Mouse (Mus musculus) neural tube, embryonic 10.5 days (tissue): ENCODE measurements at regions not wholly inside any gene's neighbourhood (a gene's known extent, or its start where the extent isn't known, plus 50 kb on each side); places are given as distances from the start of the nearest gene placed in this dataset.
"Not testable (repeated sequence)": the region's sequence is repeated elsewhere in the genome, so short reads cannot be mapped to it uniquely, and the experiment has no call there.

Experiments
- DNase-seq: peaks from one replicate; pipeline ENCODE4 v3.0.0-alpha.2; 2017; ENCODE audit warnings: low spot score; ENCODE audit errors: extremely low spot score

DNA sequence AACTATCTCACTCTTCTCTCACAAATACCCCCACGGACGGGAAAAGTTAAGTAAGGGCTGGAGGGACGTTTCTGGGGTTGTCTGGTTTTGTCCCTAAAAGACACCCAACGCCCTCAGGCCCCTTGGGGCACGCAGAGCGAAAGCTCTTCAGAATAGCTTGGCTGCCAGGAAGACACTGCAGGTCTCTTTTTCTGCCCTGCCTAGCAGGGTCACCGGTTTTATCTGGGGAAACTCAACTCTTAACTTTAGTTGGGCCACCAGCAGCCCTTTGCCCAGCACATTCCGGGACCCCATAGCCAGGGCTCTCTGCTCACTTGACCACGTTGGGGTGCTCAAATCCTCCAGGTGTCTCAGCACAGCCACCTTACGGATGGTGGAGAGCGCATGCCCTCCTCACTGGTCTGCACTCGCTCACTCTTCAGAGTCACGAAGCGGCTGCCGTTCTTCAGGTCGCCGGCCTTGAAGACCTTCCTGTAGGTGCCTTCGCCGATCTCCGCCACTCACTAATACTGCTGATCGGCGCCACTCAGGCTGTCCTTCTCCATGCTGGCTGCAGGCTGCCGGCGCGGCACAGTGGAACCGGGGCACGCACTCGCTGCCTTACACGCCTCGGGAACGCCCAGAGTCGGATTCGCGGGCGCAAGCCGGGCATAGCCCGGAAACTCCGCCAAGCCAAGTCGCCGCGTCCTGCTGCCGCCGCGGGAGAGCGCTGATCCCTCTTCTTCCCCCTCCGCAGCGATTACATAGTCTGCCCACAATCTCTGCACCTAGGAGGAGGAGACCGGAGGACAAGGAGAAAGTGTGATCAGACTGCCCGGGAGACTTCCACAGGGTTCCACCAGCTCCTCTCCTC, 83.0 kb downstream of the Ulbp1 start:
- peak; percentile 65 for DNase-seq

- DNase-seq: not testable (repeated sequence)
These were observed 114.6 kb downstream of the Ulbp1 start for GRCm38 (mm10) chr10:7358791-7359190.

DNA sequence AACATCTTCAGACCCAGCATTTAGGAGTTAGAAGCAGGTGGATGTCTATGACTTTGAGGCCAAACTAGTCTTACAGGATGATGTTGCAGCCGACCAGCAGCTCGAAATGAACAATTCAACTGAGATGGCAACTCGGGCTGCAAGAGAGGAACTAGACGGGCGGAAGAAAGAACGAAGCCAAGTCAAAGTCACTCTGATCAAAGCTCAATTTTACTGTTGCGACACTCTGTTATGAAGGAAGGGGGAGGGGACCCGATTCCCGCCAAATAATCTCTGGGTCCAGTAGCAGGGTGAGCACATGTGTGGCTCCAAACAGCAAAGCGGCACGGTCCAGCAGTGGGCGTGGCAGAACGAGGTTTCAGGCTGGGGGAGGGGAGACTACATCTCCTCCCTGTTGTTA, 129.1 kb downstream of the Ulbp1 start:
- not testable (repeated sequence) for DNase-seq

DNA sequence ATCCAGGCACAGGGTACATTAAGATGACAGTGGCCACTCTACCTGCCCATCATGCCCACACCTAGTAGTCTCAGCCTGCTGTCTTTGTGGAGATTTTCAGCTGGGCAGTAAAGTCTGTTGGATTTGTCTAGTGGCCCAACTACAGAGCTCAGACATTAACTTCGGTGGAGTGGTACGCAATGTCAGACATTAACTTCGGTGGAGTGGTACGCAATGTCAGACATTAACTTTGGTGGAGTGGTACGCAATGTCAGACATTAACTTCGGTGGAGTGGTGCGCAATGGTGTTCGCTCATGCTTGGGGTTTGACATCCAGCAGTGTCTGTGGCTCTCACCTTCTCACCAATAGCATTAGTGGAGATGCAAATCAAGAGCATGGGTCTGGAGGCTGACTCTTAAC, 129.7 kb downstream of the Ulbp1 start:
- not testable (repeated sequence) for DNase-seq

DNA sequence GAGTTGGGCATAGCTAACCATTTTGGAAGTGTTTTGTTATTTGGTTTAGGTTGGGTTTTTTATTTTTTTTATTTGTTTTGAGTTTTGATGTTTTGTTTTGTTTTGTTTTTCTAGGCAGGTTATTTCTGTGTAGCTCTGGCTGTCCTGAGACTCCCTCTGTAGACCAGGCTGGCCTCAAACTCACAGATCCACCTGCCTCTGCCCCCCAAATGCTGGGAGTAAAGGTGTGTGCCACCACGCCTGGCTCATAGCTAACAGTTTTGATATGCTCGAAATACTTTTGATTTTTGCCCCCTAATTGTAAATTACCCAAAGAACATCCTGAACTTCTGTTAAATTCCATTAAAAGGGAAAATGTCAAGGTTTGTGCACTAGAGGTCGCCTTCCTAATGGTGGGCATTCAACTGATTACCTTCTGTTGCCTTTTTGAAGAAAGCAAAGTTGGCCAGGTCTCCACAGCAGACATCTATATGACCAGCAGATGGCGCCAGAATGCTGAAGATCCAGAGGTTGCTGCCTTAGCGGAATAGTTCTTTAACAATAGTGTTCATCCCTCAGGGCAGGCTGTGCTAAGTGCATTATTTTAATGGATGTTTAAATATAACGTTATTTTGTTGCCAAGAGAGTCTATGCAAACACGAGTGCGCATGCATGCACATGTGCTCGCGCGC, 121.2 kb upstream of the Cnksr3 start:
- peak; percentile 78 for DNase-seq

GRCm38 (mm10) chr10:7328262-7328661, 116.2 kb upstream of the Cnksr3 start:
- no peak for DNase-seq

- not testable (repeated sequence) for DNase-seq
These were observed 115.0 kb upstream of the Cnksr3 start for GRCm38 (mm10) chr10:7327046-7327445.

- no peak for DNase-seq
These were observed 113.0 kb upstream of the Cnksr3 start for GRCm38 (mm10) chr10:7325074-7325473.

- no peak for DNase-seq
These were observed 111.2 kb upstream of the Cnksr3 start for GRCm38 (mm10) chr10:7323258-7323657.

GRCm38 (mm10) chr10:7309927-7310326, 97.9 kb upstream of the Cnksr3 start:
- DNase-seq: no peak

DNA sequence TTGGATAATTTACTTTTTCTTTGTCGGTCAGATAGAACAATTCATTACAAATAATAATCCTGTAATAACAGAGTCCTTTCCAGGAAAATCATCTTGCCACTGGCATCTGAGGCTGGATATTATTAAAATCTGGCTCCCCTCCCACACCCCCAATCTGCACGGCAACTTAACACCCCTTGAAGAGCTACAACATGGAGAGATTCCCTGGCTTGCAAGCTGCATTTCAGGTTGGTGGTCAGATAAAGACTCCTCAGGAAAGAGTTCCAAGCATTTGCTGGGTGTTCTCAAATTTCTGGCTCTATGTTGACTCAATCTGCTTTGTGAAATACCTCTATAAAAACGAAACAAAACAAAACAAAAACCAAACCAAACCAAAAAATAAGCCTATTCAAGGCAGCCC, 93.8 kb upstream of the Cnksr3 start:
- not testable (repeated sequence) for DNase-seq

DNA sequence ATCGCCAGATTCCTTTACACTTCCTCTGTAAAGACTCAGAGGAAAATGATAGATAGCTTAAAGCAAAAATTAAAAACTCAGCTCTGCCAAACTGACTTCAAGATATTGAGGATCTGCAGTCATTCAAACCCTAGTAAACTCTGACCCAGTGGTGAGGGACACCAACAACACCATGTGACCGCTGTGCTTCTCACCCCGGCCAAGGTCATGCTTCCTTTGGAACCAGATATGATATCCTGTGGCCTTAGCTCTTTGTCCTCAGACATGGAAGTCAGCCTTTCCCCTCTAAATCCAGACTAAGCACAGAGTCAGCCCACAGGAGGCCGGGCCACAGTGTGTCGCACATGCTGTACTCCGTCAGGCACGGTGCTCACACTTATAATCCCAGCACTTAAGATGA, 86.3 kb upstream of the Cnksr3 start:
- DNase-seq: no peak

DNA sequence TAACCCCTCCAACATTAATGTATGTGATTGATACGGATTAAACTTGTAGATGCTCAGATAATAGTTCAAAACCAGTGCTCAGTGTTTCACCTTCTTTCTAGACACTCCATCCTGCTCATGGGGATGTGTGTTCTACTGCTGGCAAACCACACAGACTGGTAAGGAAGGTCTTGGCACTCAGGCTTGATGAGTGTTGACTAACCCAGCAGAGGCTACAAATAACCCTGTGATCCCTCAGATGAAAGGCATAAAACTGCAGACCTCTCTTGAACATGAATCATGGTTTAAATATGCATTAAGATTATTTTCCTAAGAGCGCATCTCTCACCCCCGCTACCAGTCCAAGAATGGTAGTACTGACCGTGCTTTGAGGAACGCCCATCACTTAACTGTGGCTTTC, 83.9 kb upstream of the Cnksr3 start:
- DNase-seq: no peak

- peak; percentile 15 for DNase-seq
These were observed 81.2 kb upstream of the Cnksr3 start for GRCm38 (mm10) chr10:7293203-7293602.

DNA sequence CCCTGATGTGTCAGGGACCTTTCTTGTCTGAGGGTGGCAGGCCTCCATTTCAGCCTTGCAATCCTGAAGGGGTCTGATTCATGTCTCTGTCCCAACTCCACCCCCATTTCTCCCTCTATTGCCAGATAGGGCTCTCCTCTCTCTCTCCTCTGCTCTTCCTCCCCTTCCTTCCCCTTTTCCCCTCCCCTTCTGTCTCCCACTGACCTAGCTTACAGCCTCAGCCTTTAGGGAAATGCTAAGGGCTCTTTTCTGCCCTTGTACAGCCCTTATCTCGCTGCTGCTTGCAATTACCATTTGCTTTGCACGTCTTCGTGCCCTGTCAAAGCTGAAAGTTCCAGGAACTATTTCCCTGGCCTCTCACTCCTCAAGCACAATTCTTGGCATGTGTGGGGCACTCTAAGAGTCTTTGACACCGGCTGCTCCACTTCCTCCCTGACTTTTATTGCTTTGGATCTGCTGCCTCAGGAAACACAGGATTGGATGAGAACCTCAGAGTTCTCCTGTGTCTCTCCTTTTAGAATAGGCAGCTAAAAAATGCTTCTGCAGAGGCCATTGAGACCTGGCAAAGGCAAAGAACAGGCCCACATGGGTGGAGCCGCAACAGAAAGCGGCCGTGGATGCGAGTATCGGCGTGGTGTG, 77.9 kb upstream of the Cnksr3 start:
- no peak for DNase-seq

DNA sequence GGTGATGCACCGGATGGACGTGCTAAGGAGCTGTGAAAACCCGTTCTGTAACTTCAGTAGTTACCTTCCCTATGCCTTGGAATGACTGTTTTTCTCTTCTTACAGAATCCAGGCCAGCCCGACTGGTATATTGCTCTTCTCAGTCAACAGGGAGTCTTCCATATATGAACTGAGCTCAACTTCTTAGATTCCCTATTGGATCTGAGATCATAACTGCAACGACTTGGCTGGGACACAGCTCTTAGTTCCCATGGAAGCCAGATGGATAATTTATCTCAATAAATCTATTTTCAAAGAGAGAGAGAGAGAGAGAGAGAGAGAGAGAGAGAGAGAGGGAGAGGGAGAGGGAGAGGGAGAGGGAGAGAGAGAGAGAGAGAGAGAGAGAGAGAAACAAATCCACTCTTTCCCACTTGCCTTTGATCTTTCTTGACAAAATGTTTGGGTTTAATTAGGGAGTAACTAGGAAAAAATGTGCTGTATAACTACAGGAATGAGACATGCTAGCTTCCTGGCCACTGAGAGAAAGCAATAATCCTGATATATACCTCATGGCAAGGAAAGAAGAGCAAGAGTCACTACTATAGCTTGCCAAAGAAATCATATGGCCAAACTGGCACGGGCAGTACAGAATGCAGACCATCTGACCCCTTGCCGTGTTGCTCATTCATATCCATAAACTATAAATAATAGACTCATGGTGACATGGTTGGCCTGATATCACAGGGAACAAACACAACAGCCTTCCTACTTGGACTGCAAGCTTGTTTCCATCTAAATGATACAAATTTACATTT, 73.3 kb upstream of the Cnksr3 start:
- DNase-seq: no peak

DNA sequence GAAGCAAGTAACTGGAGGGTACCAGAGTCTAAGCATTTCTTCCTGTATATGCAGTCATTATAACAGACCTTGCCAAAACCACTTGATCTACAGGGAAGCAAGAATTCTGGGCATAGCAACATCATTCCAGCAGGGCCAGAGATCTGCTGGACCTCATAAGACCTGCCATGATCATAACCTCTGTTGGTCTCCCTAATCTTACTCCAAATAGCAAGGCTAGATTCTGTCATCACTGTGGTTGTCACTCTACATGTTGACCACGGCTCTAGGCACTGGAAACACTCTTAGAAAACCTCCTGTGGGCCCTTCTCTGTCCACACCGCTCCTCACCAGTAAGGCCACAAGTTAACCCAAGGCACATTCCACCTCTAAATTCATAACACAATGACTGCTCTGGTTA, 68.4 kb upstream of the Cnksr3 start:
- DNase-seq: no peak

- no peak for DNase-seq
These were observed 66.8 kb upstream of the Cnksr3 start for GRCm38 (mm10) chr10:7278820-7279219.

GRCm38 (mm10) chr10:7275357-7275756, 63.3 kb upstream of the Cnksr3 start:
- DNase-seq: no peak

- no peak for DNase-seq
These were observed 62.4 kb upstream of the Cnksr3 start for GRCm38 (mm10) chr10:7274422-7274821.

- no peak for DNase-seq
These were observed 59.1 kb upstream of the Cnksr3 start for GRCm38 (mm10) chr10:7271156-7271555.
